Mouse (Mus musculus): ENCODE measurements around the gene Pgm5.
"Not testable (repeated sequence)": the region's sequence is repeated elsewhere in the genome, so short reads cannot be mapped to it uniquely, and the experiment has no call there.

The Pgm5 gene

GRCm38 (mm10) chr19:24703168-24703567 is 158.5 kb downstream of the Pgm5 start:
- not testable (repeated sequence) for DNase-seq

GRCm38 (mm10) chr19:24701716-24702115 is 159.9 kb downstream of the Pgm5 start:
- peak; percentile 33 for DNase-seq

- no peak for DNase-seq
Measured at GRCm38 (mm10) chr19:24700664-24701063, 161.0 kb downstream of the Pgm5 start.

DNA sequence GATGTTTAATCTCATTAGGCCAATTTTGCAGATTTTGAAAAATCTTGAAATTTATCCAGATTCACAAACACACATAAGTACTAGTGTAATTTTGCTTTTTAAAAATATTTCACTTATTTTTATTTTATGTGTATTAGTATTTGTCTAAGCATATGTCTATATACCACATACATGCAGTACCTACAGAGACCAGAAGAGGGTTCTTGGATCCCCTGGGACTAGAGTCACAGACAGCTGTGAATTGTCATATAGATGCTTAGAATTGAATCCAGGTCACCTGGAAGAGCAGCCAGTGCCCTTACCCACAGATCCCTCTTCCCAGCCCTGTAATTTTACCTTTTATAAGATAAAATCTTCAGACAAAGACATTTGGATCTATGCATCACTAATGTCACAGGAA is 161.7 kb downstream of the Pgm5 start:
- DNase-seq: no peak

DNA sequence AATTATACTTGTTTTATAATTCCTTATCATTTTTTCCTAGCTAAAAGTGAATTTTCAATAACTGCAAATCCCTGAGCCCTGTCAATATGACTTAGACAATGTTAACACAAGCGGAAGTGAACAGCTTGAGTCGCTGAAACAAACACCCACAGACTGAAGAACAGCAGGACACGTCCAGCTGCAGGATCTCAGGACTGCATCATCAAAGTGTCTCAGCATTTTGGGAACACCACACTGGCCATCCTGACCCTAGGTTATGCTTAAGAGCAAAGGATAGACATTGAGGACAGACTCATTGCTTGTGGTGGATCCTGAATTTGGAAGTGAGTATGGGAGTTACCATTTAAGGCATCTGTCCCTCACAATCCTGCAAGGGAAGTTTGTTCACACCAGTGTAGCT is 162.5 kb downstream of the Pgm5 start:
- peak; percentile 59 for DNase-seq

GRCm38 (mm10) chr19:24698651-24699050 is 163.0 kb downstream of the Pgm5 start:
- DNase-seq: peak; percentile 43

- no peak for DNase-seq
Measured at GRCm38 (mm10) chr19:24697946-24698345, 163.7 kb downstream of the Pgm5 start.

GRCm38 (mm10) chr19:24692691-24693090 is 169.0 kb downstream of the Pgm5 start:
- no peak for DNase-seq

DNA sequence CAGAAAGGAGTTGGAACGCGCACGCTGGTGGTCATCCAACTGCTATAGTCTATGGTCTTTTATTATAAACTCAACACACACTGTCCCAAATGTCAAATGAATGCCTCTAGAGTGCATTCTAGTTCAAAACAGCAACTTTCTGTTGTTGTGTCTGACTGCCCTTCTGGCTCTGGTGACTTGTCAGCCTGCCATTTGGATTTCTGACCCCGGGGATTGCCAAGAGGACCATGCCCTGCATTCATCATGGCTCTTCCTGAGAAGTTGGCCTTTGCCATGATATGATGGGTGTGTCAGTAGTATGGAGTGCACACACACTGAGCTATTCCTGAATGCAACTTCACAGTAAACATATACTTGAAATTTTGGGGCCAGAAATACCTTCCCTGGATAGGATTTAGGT is 172.1 kb downstream of the Pgm5 start:
- no peak for DNase-seq

DNA sequence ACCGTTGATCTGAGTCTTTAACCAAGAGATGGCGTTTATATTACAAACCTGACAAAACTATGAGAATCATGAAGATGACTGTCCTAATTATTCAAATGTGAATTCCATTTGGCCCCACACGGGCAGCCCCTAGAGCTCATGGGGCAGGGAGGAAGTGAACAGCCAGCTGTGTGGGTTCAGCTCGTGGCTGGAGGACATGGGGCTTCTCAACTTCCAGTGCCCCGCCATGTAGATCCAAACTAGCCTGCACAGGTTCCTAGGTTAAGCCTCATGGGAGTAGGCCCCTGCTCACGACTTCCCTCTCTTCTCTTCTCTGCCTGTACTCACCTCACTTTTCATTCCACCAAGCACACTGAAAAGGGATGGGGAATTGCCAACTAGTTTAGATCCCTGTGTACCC is 173.3 kb downstream of the Pgm5 start:
- DNase-seq: no peak

DNA sequence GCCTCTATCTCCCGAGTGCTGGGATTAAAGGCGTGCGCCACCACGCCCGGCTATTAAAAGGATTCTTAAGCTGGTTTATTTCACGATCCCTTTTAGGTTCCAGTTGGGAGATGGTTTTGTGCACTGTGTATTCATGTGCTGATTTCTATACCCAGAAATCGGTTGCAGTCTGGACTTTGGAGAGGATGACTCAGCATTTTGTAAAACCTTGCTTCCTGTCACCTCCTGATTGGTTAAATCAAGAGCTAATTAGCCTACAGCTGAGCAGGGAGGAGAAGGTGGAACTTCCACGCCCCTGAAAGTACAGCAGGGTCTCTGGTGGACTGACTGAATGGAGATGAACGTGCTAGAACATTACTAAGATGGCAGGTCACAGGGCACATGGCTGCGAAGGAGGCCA is 175.2 kb downstream of the Pgm5 start:
- DNase-seq: no peak

- peak; percentile 79 for DNase-seq
Measured at GRCm38 (mm10) chr19:24683016-24683720, 178.5 kb downstream of the Pgm5 start.

DNA sequence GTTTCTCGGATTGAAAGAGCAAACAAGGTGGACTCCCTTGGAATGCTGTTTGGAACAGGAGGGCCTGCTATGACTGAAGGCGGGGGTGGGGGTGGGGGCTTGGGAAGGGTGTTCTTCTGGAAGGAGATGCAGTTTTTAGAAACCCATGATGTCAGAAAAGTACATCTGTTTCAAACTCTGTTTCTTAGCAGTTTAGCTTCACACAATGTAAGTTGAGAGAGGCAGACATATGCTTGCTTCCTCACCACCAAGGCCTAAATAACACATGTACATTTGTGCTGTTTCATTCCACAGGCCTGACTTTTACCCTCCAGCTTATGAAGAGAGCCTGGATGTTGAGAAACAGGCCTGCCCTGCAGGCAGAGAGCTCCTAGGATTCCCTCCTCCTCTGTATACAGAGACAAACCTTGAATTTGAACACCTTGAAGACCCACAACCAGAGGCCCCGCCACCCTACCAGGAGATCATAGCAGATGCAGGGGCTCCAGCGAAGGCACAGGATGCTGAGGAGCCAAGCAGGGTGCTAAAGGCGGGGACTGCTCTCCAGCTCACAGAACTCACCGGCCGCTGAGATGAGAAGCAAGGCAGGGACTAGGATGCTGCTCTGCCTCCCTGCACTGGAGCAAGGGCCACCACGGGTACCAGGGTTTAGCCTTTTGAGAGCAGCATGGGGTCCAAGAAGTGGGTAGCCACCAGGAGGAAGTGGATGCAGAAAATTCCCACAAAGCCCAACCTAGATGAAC is 184.2 kb downstream of the Pgm5 start:
- DNase-seq: no peak

- DNase-seq: no peak
Measured at GRCm38 (mm10) chr19:24676429-24676828, 185.2 kb downstream of the Pgm5 start.

DNA sequence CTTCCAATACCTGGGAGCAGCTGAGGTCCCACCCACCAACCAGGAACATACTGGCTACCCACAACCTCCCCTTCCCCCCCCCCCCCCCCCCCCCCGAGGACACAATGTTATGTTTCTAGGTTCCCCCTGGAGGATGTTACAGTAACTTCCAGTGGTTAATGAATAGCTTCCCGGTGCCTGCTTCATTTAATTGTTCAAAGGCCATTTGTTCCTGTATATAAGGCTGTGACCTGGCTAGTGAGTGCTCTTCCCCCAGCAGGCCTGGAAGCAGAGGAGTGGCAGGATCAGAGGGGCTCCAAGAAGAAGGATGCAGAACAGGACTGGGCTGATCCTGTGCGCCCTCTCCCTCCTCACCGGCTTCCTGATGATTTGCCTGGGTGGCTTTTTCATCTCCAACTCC is 187.9 kb downstream of the Pgm5 start, which contains the start of gene Tmem252:
Gene Tmem252 (plus strand): TSS at position 247 of the 400 bp plus-strand sequence.
- peak; percentile 74 for DNase-seq

- peak; percentile 54 for DNase-seq
Measured at GRCm38 (mm10) chr19:24673331-24673730, 188.3 kb downstream of the Pgm5 start.

DNA sequence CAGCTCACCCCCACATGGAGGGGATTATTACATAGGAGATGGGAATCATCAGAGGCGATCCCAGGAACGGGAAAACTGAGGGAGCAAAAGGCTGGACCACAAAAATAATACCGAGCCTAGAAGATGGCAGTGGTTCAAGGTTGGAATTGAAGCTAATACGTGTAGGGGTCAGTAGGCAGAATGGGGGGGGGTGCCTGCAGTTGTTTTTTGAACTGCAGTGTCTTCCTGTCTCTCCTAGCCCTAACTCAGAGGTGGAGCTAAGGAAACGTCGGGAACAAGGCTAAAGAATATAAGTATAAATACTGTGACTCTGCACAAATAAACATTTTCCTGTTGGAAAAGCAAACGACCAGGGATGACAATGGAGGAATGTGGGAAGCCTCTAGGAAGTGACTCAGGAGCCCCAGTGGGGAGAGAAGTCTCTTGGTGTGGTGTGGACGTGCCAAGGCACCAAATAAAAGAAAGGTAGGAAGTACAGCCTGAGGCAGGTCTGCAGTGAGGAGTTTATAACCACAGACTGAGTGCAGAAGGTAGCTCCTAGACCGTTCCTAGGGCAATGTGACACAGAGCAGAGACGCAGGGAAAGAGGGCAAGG is 189.2 kb downstream of the Pgm5 start:
- DNase-seq: peak; percentile 42

- peak; percentile 72 for DNase-seq
Measured at GRCm38 (mm10) chr19:24671571-24671970, 190.1 kb downstream of the Pgm5 start.

GRCm38 (mm10) chr19:24667527-24667926 is 194.1 kb downstream of the Pgm5 start:
- DNase-seq: no peak

DNA sequence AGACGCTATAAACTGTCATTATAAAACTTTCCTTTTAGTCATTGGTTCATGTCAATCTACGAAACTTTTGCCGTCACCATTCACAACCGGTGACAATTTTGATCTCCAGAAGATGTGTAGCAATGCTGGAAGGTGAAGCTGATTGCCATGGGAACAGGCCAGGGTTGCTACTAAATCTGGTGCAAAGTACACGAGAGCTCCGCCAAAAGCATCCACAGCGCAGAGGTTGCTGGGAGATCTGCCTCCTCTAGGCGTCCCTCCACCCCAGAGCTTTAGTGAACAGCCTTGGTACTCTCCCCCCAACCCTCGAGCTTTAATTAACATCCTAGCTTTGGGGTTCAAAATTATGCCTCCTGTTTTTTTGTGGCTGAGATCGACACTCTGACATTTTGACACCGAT is 195.9 kb downstream of the Pgm5 start:
- DNase-seq: no peak

GRCm38 (mm10) chr19:24662346-24662745 is 199.3 kb downstream of the Pgm5 start:
- DNase-seq: no peak

DNA sequence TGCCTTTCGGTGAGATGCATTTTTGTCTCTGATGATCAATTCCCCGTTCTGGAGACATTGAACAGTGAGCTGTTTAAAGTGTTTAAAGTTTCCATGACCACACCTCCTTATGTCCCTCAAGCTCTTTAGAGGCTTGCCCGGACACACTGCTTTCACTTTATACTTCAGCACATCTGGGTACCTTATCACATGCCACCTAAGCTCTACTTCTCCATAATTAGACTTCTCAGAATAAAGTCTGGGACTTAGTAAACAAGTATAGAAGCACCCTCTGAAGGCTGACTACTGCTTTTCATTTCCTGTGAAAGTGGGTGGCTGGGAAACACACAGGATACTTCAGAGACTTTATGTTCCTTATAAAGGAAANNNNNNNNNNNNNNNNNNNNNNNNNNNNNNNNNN is 204.7 kb downstream of the Pgm5 start:
- DNase-seq: no peak

- DNase-seq: peak; percentile 62
Measured at GRCm38 (mm10) chr19:24653230-24653799, 208.3 kb downstream of the Pgm5 start.
